In genomic region chr2:31770781-31771441, GRCm38 (mm10) we compare ENCODE assay signal across 8 mouse cellular contexts. TPM values are rescaled to one million over a fixed set of nuclear protein-coding genes. Genes with fewer than 3 reads are reported as not detected.
DNase-seq lines count a peak whose midpoint lies in the region; ATAC-seq lines count a peak whose summit lies in the region.

No protein-coding gene starts in this region.

- peak; percentile 23 for DNase-seq in right cerebral cortex, postnatal 25 days
- DNase-seq in right cerebral cortex, postnatal 10 days (ENCODE audit: low spot score in 2 of 2): no peak
- DNase-seq in embryo, embryonic 9.5 days (ENCODE audit: extremely low spot score): peak; percentile 39
- peak; percentile 87 for DNase-seq in kidney, postnatal 14 days
- peak; percentile 34 to 58 for DNase-seq in thymus, postnatal 36 days
- no peak for DNase-seq in cerebellum, adult 9-11 months

- peak overlapping the region; percentile 7; the same call in 1 of the 2 replicates for H3K9ac ChIP-seq in heart, embryonic 14.5 days (ENCODE audit: low read length)

- ATAC-seq in heart, embryonic 14.5 days (ENCODE audit: insufficient number of reproducible peaks, insufficient read depth, low FRiP score, low read depth): peak; percentile 62
- peak; percentile 74 for ATAC-seq in megakaryocyte, adult 5-6 weeks (ENCODE audit: poor library complexity, severe bottlenecking)

- H3K4me1 ChIP-seq in heart, embryonic 14.5 days (ENCODE audit: control insufficient read depth in 2 of 2, insufficient read depth in 2 of 2, low read length in 2 of 2): peaks cover 40 to 56% of the 10 kb centered on the region in 2 experiments

- H3K4me3 ChIP-seq in heart, embryonic 14.5 days (ENCODE audit: control insufficient read depth in 1 of 2, insufficient read depth in 1 of 2, low read depth in 1 of 2, low read length in 2 of 2): no peak overlapping the region

- 11% methylated on average over 7 of the region's 7 CpGs for WGBS in heart, embryonic 14.5 days

- peak overlapping the region; percentile 54 for H3K4me2 ChIP-seq in heart, embryonic 14.5 days (ENCODE audit: low read length)

- H3K36me3 ChIP-seq in heart, embryonic 14.5 days (ENCODE audit: control insufficient read depth, insufficient read depth, low read length): 0 out of 2 replicates have a peak, but pooled peaks cover 6% of the 10 kb centered on the region

- H3K9me3 ChIP-seq in heart, embryonic 14.5 days (ENCODE audit: control insufficient read depth, low read length): no peaks in the 10 kb centered on the region

- no peaks in the 10 kb centered on the region for H3K27me3 ChIP-seq in heart, embryonic 14.5 days (ENCODE audit: control insufficient read depth, insufficient read depth, low read length)

- H3K27ac ChIP-seq in heart, embryonic 14.5 days (replicated peaks in 1 of 2; ENCODE audit: control insufficient read depth in 1 of 2, insufficient read depth in 1 of 2, low read depth in 2 of 2, low read length in 2 of 2): peak overlapping the region; percentile 87 to 90

RNA-seq across cellular contexts. Expression of gene Qrfp, which starts 39.5 kb away (rescaled TPM):
- polyA plus RNA-seq in heart, embryonic 14.5 days (2014; fragmentation: Nextera tagmentation; extraction: Ambion mirVana): 0.08 TPM in 1 of 2 replicates, not detected in the other
- 0.57 and 0.65 TPM in 2 replicates for total RNA-seq in megakaryocyte, adult 5-6 weeks (2015)
- total RNA-seq in megakaryocyte, adult 5-6 weeks (2017): 0.04 and 0.29 TPM in 2 replicates

Comparison
In these comparisons a context has a peak if more than half of its experiments do, and no peak if none do; other contexts are left out.
1. DNase-seq: peak in right cerebral cortex, postnatal 25 days (single experiment), embryo, embryonic 9.5 days (single experiment), kidney, postnatal 14 days (single experiment) and thymus, postnatal 36 days (2 of 2); none in right cerebral cortex, postnatal 10 days (0 of 2) and cerebellum, adult 9-11 months (single experiment).